Mouse (Mus musculus) intestine, embryonic 16.5 days (tissue): ENCODE measurements around the gene Ddx31. TPM values are rescaled to one million over a fixed set of nuclear protein-coding genes. Genes with fewer than 3 reads are reported as not detected.

ENCODE experiments used
- ATAC-seq: fragments of 200-750 bp; cut with Nextera tagmentation; 2 replicates; pipeline ENCODE4 v1.8.0; 2017; ENCODE audit warnings: moderate TSS enrichment, moderate library complexity
- H3K27ac ChIP-seq: fragments of 300-500 bp; sonication (generic); 2 replicates; pipeline ENCODE4 v1.5.1; 2014; ENCODE audit warnings: mild to moderate bottlenecking, low read length
- H3K27me3 ChIP-seq: fragments of 300-500 bp; sonication (generic); replicated peaks from 2 replicates; pipeline ENCODE4 v1.6.1; 2014; ENCODE audit warnings: low read length, control low read depth, mixed read lengths; ENCODE audit not compliant: control insufficient read depth, insufficient read depth
- H3K36me3 ChIP-seq: fragments of 300-500 bp; sonication (generic); 2 replicates; pipeline ENCODE4 v1.6.1; 2014; ENCODE audit warnings: low read length, control low read depth; ENCODE audit not compliant: control insufficient read depth, insufficient read depth
- H3K4me1 ChIP-seq: fragments of 300-500 bp; sonication (generic); 2 replicates; pipeline ENCODE4 v1.6.1; 2014; ENCODE audit warnings: low read length, control low read depth, mixed read lengths; ENCODE audit not compliant: control insufficient read depth, insufficient read depth
- H3K4me2 ChIP-seq: fragments of 300-500 bp; sonication (generic); 2 replicates; pipeline ENCODE4 v1.6.1; 2014; ENCODE audit warnings: low read depth, low read length, control low read depth
- H3K4me3 ChIP-seq: fragments of 300-500 bp; sonication (generic); 2 replicates; pipeline ENCODE4 v1.5.1; 2014; ENCODE audit warnings: mild to moderate bottlenecking, low read length
- H3K9ac ChIP-seq: fragments of 300-500 bp; sonication (generic); 2 replicates; pipeline ENCODE4 v1.6.1; 2014; ENCODE audit warnings: low read depth, low read length
- H3K9me3 ChIP-seq: fragments of 300-500 bp; sonication (generic); 2 replicates; pipeline ENCODE4 v1.6.1; 2016; ENCODE audit warnings: low read length, control low read depth; ENCODE audit not compliant: control insufficient read depth
- WGBS: fragments of 180-500 bp; shearing (Covaris S2); extraction: QIAGEN DNeasy Blood & Tissue Kit; methylation state at CpG from one replicate; pipeline ENCODE4 v1.1.7; 2014; 5-methylcytosine and 5-hydroxymethylcytosine counted together
- polyA plus RNA-seq: library from polyadenylated mRNA; unstranded; fragments of >200 nt; fragmentation: Nextera tagmentation; extraction: Ambion mirVana; gene quantifications from 2 replicates; pipeline ENCODE4 v1.2.1, GENCODE M21; 2015

The Ddx31 gene
- polyA plus RNA-seq, 1 experiment from 2014 or later = 11.4 TPM

- Histone ChIP-seq H3K9me3 (no peaks in the 10 kb centered on the region), H3K36me3 (no peaks in the 10 kb centered on the region), H3K4me1 (peaks cover 4% of the 10 kb centered on the region; the same call in 1 of the 2 replicates), H3K4me3 (no peak overlapping the region), H3K27me3 (peaks cover 74% of the 10 kb centered on the region), H3K9ac (no peak overlapping the region), H3K27ac (no peak overlapping the region), H3K4me2 (no peak overlapping the region)
- 0 out of 2 replicates have a peak, but pooled peaks have one; percentile 7 for ATAC-seq
- 4% methylated on average over 22 of the region's 22 CpGs for WGBS
Observed at GRCm38 (mm10) chr2:28915104-28915738, 75.0 kb downstream of the Ddx31 start.

DNA sequence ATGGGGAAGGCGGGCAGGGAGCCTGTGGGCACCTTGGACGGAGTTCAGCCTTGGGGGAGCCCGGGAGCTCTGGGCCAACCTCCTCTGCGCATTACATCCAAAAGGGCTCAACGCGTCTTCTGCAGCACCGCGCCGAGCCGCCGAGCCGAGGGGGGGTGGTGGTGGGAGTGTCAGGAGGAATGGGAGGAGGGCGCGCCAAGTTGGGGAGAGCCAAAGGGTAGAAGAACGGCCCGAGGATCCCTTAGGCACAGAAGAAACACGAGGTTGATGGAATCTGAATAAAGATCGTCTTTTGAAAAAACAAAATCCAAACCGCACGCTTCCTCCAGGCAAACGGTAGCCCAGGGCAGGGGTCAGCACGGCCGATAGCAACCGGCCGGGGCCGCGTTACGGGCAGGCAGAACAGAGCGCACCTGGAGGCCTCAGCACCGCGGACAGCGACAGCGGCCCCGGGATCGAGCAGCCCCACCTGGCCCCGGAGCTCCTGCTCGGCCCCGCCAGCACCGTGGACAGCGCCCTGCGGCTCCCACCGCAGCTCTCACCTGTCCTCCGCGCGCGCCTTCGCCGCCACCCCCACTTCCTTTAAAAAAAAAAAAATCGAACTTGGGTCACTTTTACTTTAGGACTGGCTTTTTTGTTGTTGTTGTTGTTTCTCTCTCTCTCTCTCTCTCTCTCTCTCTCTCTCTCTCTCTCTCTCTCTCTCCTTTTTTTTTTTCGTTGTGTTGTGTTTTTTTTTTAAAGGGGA lies 75.7 kb downstream of the Ddx31 start:
- Histone ChIP-seq H3K9ac (no peak overlapping the region), H3K4me3 (no peak overlapping the region; the same call in 1 of the 2 replicates), H3K4me2 (no peak overlapping the region), H3K36me3 (no peaks in the 10 kb centered on the region), H3K27ac (no peak overlapping the region), H3K27me3 (peaks cover 67% of the 10 kb centered on the region), H3K4me1 (peaks cover 4% of the 10 kb centered on the region; the same call in 1 of the 2 replicates), H3K9me3 (no peaks in the 10 kb centered on the region)
- ATAC-seq = peak; percentile 92
- WGBS = 2% methylated on average over 50 of the region's 50 CpGs

DNA sequence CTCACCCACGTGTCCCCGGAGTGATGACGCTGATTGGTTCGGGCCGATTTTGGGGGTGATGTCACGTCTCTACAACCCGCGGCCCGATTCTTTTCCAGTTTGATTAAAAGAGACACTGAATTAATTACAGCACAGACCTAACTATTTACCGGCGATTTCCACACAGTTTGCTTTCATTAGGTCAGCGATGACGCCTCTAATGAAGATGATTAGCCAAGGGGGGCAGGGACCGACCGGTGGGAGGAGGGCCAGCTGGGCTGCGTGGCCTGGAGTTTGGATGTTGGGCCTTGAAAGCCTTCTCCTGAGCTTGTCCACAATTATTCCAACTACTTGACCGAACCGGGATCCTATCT lies 76.3 kb downstream of the Ddx31 start, which contains the start of gene Barhl1:
Gene Barhl1 (minus strand): TSS at position 156 of the 353 bp plus-strand sequence.
- H3K9me3 ChIP-seq = no peaks in the 10 kb centered on the region
- no peak within 1 kb of the TSS for H3K27ac ChIP-seq
- no peak within 1 kb of the TSS for H3K9ac ChIP-seq
- peaks cover 4% of the 10 kb centered on the region; the same call in 1 of the 2 replicates for H3K4me1 ChIP-seq
- H3K36me3 ChIP-seq = no peaks in the 10 kb centered on the region
- ATAC-seq = no peak
- H3K4me2 ChIP-seq = no peak within 1 kb of the TSS
- peaks cover 64% of the 10 kb centered on the region for H3K27me3 ChIP-seq
- WGBS = 5% methylated on average over 18 of the region's 18 CpGs
- H3K4me3 ChIP-seq = no peak within 1 kb of the TSS; the same call in 1 of the 2 replicates

DNA sequence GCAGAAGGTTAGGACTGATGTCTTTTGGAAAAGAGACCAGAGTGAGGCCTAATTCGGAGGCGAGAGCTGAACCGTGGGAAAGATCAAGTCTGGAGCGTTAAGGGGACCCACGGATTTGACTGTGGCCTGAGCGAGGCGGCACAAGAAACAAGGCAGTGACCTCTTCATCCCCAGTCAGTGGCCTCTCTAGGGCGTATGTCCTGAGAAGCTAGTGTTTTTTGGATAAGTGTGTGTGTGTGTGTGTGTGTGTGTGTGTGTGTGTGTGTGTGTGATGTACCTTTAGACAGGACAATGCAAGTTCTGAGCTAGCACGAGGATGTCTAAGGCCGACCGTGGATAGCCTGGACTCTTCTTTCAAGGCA lies 76.9 kb downstream of the Ddx31 start:
- H3K9me3 ChIP-seq = no peaks in the 10 kb centered on the region
- no peak overlapping the region for H3K4me2 ChIP-seq
- peaks cover 4% of the 10 kb centered on the region; the same call in 1 of the 2 replicates for H3K4me1 ChIP-seq
- no peak for ATAC-seq
- H3K27me3 ChIP-seq = peaks cover 64% of the 10 kb centered on the region
- H3K9ac ChIP-seq = no peak overlapping the region
- WGBS = 6% methylated on average over 11 of the region's 11 CpGs
- H3K4me3 ChIP-seq = no peak overlapping the region
- no peaks in the 10 kb centered on the region for H3K36me3 ChIP-seq
- H3K27ac ChIP-seq = no peak overlapping the region

- H3K4me1 ChIP-seq = peaks cover 4% of the 10 kb centered on the region; the same call in 1 of the 2 replicates
- H3K27me3 ChIP-seq = peaks cover 68% of the 10 kb centered on the region
- no peak for ATAC-seq
- 1% methylated on average over 73 of the region's 73 CpGs for WGBS
- H3K9me3 ChIP-seq = no peaks in the 10 kb centered on the region
- H3K36me3 ChIP-seq = no peaks in the 10 kb centered on the region
- peak overlapping the region; percentile 16; the same call in 1 of the 2 replicates for H3K4me3 ChIP-seq
- H3K4me2 ChIP-seq = peak overlapping the region; percentile 27
- no peak overlapping the region for H3K9ac ChIP-seq
- no peak overlapping the region for H3K27ac ChIP-seq
Observed at GRCm38 (mm10) chr2:28917518-28918361, 77.5 kb downstream of the Ddx31 start.

- no peak overlapping the region for H3K4me3 ChIP-seq
- no peak for ATAC-seq
- peaks cover 69% of the 10 kb centered on the region for H3K27me3 ChIP-seq
- no peaks in the 10 kb centered on the region for H3K9me3 ChIP-seq
- H3K4me1 ChIP-seq = peaks cover 4% of the 10 kb centered on the region; the same call in 1 of the 2 replicates
- no peak overlapping the region for H3K27ac ChIP-seq
- no peaks in the 10 kb centered on the region for H3K36me3 ChIP-seq
- no peak overlapping the region for H3K9ac ChIP-seq
- H3K4me2 ChIP-seq = no peak overlapping the region
- WGBS = 1% methylated on average over 4 of the region's 4 CpGs
Observed at GRCm38 (mm10) chr2:28919001-28919400, 78.8 kb downstream of the Ddx31 start.

DNA sequence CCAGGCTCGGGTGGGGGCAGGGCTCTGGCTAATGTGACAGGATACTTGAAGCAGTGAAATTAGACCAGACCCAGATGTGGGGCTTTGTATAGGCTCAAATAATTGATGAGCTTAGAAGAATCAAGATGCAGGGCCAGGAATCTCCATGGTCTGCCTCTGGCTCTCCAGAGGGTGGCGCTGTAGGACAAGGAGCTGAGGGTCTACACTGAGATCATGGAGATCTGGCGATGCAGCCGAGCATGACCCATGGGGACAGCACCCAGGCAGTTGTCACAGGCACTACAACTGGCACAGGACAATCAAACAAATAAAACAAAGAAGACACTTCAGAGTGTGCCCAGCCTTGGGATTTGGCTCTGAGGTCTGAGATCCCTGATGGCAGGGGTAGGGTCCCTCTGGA lies 83.7 kb downstream of the Ddx31 start:
- peaks cover 32% of the 10 kb centered on the region for H3K27me3 ChIP-seq
- no peaks in the 10 kb centered on the region for H3K36me3 ChIP-seq
- no peaks in the 10 kb centered on the region for H3K9me3 ChIP-seq
- no peak overlapping the region for H3K4me2 ChIP-seq
- H3K4me1 ChIP-seq = no peaks in the 10 kb centered on the region
- no peak overlapping the region for H3K4me3 ChIP-seq
- H3K27ac ChIP-seq = no peak overlapping the region
- peak; percentile 48; the same call in 1 of the 2 replicates for ATAC-seq
- no peak overlapping the region for H3K9ac ChIP-seq
- WGBS = 1% methylated on average over 4 of the region's 4 CpGs

DNA sequence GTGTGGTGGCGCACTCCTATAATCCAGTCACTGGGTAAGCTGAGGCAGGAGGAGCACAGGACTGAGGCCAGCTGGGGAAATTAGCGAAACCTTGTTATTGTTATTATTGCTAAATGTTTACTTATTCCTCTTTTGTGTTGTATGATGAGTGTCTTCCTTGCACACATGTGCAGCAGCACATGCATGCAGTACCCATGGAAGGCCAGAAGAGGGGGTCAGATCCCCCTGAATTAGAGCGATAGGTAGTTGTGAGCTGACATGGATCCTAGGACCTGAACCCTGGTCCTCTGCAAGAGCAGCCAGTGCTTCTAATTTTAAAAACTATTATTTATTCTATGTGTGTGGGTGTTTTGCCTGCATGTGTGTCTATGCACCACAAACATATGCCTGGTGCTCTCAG lies 90.4 kb downstream of the Ddx31 start:
- no peak overlapping the region for H3K4me2 ChIP-seq
- H3K27ac ChIP-seq = no peak overlapping the region
- no peak overlapping the region for H3K4me3 ChIP-seq
- no peaks in the 10 kb centered on the region for H3K9me3 ChIP-seq
- no peak overlapping the region for H3K9ac ChIP-seq
- 89% methylated on average over 3 of the region's 3 CpGs for WGBS
- H3K4me1 ChIP-seq = no peaks in the 10 kb centered on the region
- no peak for ATAC-seq
- H3K27me3 ChIP-seq = no peaks in the 10 kb centered on the region
- no peaks in the 10 kb centered on the region for H3K36me3 ChIP-seq

DNA sequence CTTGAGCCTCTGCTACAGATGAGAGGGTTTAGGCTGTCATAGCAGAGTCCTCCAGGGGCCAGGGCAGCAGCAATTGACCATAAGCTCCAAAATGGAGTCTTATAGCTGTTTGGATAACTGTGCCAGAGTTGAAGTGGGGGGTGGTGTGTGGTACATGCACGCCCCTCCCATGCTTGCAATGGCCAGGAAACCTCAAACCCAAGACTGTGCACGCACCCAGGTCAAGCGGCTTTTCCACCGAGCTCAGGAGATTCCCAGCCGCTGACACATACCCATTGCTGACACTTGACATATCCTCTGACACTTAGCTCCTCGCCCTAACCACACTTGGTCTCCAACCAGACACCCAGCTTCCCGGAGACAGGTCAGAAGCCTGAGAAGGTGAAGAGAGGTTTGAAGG lies 98.8 kb downstream of the Ddx31 start:
- no peak overlapping the region for H3K27ac ChIP-seq
- 75% methylated on average over 7 of the region's 7 CpGs for WGBS
- no peaks in the 10 kb centered on the region for H3K9me3 ChIP-seq
- H3K36me3 ChIP-seq = no peaks in the 10 kb centered on the region
- H3K27me3 ChIP-seq = no peaks in the 10 kb centered on the region
- H3K4me2 ChIP-seq = no peak overlapping the region
- no peak for ATAC-seq
- H3K4me1 ChIP-seq = no peaks in the 10 kb centered on the region
- no peak overlapping the region for H3K9ac ChIP-seq
- H3K4me3 ChIP-seq = no peak overlapping the region
